Mouse (Mus musculus) gastrocnemius, adult 2 months (tissue): ENCODE results near the gene Ripply3. TPM values are rescaled to one million over a fixed set of nuclear protein-coding genes. Genes with fewer than 3 reads are reported as not detected.
A peak's percentile ranks its signal among the peaks of the same experiment; 100 is the strongest.

Source experiments
- DNase-seq: peaks from one replicate; pipeline ENCODE4 v3.0.0; 2022
- H3K27ac ChIP-seq: fragments of 200-600 bp; 2 replicates; pipeline ENCODE4 v1.8.1; 2022; ENCODE audit warnings: mild to moderate bottlenecking
- H3K4me3 ChIP-seq: fragments of 200-600 bp; 2 replicates; pipeline ENCODE4 v1.8.1; 2022; ENCODE audit warnings: mild to moderate bottlenecking, moderate library complexity
- CTCF ChIP-seq: fragments of 200-600 bp; IDR thresholded peaks from 2 replicates; pipeline ENCODE4 v1.8.1; 2022; ENCODE audit warnings: antibody characterized with exemption, mild to moderate bottlenecking, moderate library complexity
- intact Hi-C: fragments of 180-260 bp; cut with DNase I; formaldehyde crosslinking; loops from one replicate; pipeline ENCODE4 v1.15.1; 2025
- total RNA-seq, 2 experiments: library from RNA; stranded (reverse); gene quantifications; 2 replicates each; pipeline ENCODE4 v1.2.3; 2021

Gene Ripply3
- total RNA-seq, 2 experiments from 2014 or later, result 0.59 to 1.0 TPM

- Histone ChIP-seq H3K27ac (peak within 1 kb of the TSS; percentile 99), H3K4me3 (peak within 1 kb of the TSS; percentile 91)
- TF ChIP-seq CTCF, result no peak
- intact Hi-C loops, result loop anchor here (5.0 kb wide), 2 partner anchors 58 to 157 kb away; partner anchors contain the start of genes Hlcs and Vps26c
- peak; percentile 94 for DNase-seq
These were observed 42.1 kb downstream of the Ripply3 start, which contains the start of gene Ttc3 for GRCm38 (mm10) chr16:94370173-94370914. Gene Ttc3, plus strand, starts transcription at chr16:94370618.

GRCm38 (mm10) chr16:94370915-94371300, 42.7 kb downstream of the Ripply3 start:
- peak overlapping the region; percentile 99 for H3K27ac ChIP-seq
- DNase-seq, result peak; percentile 80
- TF ChIP-seq CTCF, result no peak
- intact Hi-C loops, result loop anchor here (5.0 kb wide), 2 partner anchors 59 to 156 kb away; partner anchors contain the start of genes Hlcs and Vps26c
- peak overlapping the region; percentile 91 for H3K4me3 ChIP-seq

GRCm38 (mm10) chr16:94371301-94371931, 43.2 kb downstream of the Ripply3 start, which contains the start of gene Pigp:
Gene Pigp, minus strand, starts transcription at chr16:94371842.
- DNase-seq, result peak; percentile 78
- intact Hi-C loops, result loop anchor here (5.0 kb wide), 2 partner anchors 59 to 156 kb away; partner anchors contain the start of genes Hlcs and Vps26c
- peak; percentile 42 for TF ChIP-seq CTCF
- Histone ChIP-seq H3K27ac (peak within 1 kb of the TSS; percentile 99), H3K4me3 (peak within 1 kb of the TSS; percentile 91)

GRCm38 (mm10) chr16:94379386-94379785, 51.2 kb downstream of the Ripply3 start:
- DNase-seq, result no peak
- H3K27ac ChIP-seq, result no peak overlapping the region
- H3K4me3 ChIP-seq, result no peak overlapping the region
- intact Hi-C loops, result no loop called here
- TF ChIP-seq CTCF, result no peak

- intact Hi-C loops, result no loop called here
- Histone ChIP-seq H3K27ac (no peak overlapping the region), H3K4me3 (no peak overlapping the region)
- TF ChIP-seq CTCF, result no peak
- no peak for DNase-seq
These were observed 55.1 kb downstream of the Ripply3 start for GRCm38 (mm10) chr16:94383277-94383676.

Other genes starting within 250 kb of the Ripply3 start
- 10 to 100 TPM; 15.0 to 17.9 TPM for gene Sim2, start 243.5 kb upstream of the Ripply3 start, total RNA-seq
- gene Hlcs, start 14.8 kb upstream of the Ripply3 start, total RNA-seq, result 10 to 100 TPM in 1 of 2 experiments, 1 to 10 TPM in 1; 7.5 to 10.3 TPM
- 10 to 100 TPM; 54.4 to 55.3 TPM for gene Ttc3, start 42.2 kb downstream of the Ripply3 start, total RNA-seq
- gene Pigp, start 43.4 kb downstream of the Ripply3 start, total RNA-seq, result 100 to 1,000 TPM; 149 to 161 TPM
- 10 to 100 TPM in 1 of 2 experiments, 1 to 10 TPM in 1; 8.2 to 10.4 TPM for gene Vps26c, start 198.4 kb downstream of the Ripply3 start, total RNA-seq
- gene Dyrk1a, start 241.6 kb downstream of the Ripply3 start, total RNA-seq, result 10 to 100 TPM; 94.4 to 98.0 TPM